Mouse (Mus musculus) hindbrain, embryonic 10.5 days (tissue): ENCODE results near the gene Rpl5. TPM values are rescaled to one million over a fixed set of nuclear protein-coding genes. Genes with fewer than 3 reads are reported as not detected.
A peak's percentile ranks its signal among the peaks of the same experiment; 100 is the strongest.
"Not testable (repeated sequence)": the region's sequence is repeated elsewhere in the genome, so short reads cannot be mapped to it uniquely, and the experiment has no call there.

ENCODE experiments used
- DNase-seq: peaks from one replicate; pipeline ENCODE4 v3.0.0-alpha.2; 2017; ENCODE audit warnings: low spot score
- H3K27ac ChIP-seq: fragments of 300-500 bp; sonication (generic); 2 replicates; pipeline ENCODE4 v1.5.1; 2016; ENCODE audit warnings: mild to moderate bottlenecking, moderate library complexity
- H3K27me3 ChIP-seq: fragments of 300-500 bp; sonication (generic); 2 replicates; pipeline ENCODE4 v1.6.1; 2016; ENCODE audit warnings: mild to moderate bottlenecking; ENCODE audit not compliant: poor library complexity, insufficient read depth, severe bottlenecking
- H3K36me3 ChIP-seq: fragments of 300-500 bp; sonication (generic); 2 replicates; pipeline ENCODE4 v1.6.1; 2016; ENCODE audit warnings: mild to moderate bottlenecking, moderate library complexity
- H3K4me1 ChIP-seq: fragments of 300-500 bp; sonication (generic); replicated peaks from 2 replicates; pipeline ENCODE4 v1.6.1; 2016; ENCODE audit warnings: mild to moderate bottlenecking
- H3K4me3 ChIP-seq: fragments of 300-500 bp; sonication (generic); 2 replicates; pipeline ENCODE4 v1.5.1; 2016; ENCODE audit warnings: mild to moderate bottlenecking, moderate library complexity
- H3K9me3 ChIP-seq: fragments of 300-500 bp; sonication (generic); 2 replicates; pipeline ENCODE4 v1.6.1; 2016; ENCODE audit warnings: mild to moderate bottlenecking, moderate library complexity
- WGBS: fragments of 180-500 bp; shearing (Covaris S2); methylation state at CpG from one replicate; pipeline ENCODE4 v1.1.7; 2016; 5-methylcytosine and 5-hydroxymethylcytosine counted together
- polyA plus RNA-seq: library from polyadenylated mRNA; unstranded; fragments of >200 nt; fragmentation: Nextera tagmentation; extraction: Ambion mirVana; gene quantifications from 2 replicates; pipeline ENCODE4 v1.2.1, GENCODE M21; 2016

The Rpl5 gene
- polyA plus RNA-seq, 1 experiment from 2014 or later: 61.9 TPM

DNA sequence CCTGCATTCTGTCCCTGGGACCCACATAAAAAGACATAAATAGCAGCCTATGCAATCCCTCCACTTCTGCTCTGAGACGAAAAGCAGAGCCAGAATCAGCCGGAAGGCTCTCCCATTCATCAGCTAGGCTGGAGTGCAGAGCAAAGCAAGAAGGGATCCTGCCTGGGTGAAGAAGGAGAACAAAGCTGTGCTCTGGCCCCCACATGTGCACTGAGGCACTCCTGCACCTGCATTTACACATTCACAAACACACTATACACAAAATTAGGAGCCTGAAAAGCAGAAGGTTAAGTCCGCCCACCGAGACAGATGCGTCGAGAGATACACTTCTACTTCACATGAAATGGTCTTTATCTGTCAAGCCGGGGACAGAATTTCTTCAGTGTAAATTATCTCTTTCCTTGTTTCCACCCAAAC lies 26.4 kb upstream of the Rpl5 start:
- Histone ChIP-seq H3K4me3 (no peak overlapping the region), H3K36me3 (no peaks in the 10 kb centered on the region), H3K27me3 (peaks cover 13% of the 10 kb centered on the region; the same call in 1 of the 2 replicates), H3K27ac (0 out of 2 replicates have a peak overlapping the region, but pooled peaks have one; percentile 1), H3K9me3 (no peaks in the 10 kb centered on the region), H3K4me1 (no peaks in the 10 kb centered on the region)
- no peak for DNase-seq
- 70% methylated on average over 7 of the region's 7 CpGs for whole genome bisulfite sequencing

DNA sequence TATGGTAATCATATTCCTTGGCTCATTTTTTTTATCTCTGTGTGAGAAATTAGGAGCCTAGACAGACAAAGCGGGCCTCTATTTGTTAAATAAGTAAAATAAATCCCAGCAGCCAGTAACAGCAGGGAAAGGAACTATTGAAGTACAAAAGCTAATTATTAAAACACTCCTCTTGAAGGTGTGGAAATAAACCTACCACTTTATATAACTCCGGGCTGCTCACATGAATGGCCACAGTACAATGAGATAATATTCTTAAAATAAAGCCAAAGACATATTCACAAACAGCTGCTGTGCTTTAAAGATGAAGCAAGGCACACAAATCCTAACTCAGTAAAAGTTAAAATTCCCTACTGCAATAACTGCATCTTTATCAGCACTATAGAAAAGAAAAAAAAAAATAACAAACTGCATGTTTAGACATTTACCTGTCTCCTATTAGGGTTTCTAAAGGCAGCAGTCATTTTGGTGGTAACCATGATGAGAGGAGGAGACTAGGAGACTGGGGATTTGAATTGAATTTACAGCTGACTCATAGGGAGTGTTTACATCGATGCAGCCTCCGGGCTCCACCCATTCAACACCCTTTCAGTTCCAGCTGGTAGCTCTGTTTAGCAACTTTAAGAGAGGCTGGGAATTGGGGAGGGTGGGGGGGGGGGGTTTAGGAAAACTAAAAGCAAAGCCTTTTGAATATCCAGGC lies 25.6 kb upstream of the Rpl5 start, which contains the start of gene Evi5:
Gene Evi5 (minus strand): TSS at position 547 of the 700 bp plus-strand sequence.
- Histone ChIP-seq H3K9me3 (no peaks in the 10 kb centered on the region), H3K4me3 (no peak within 1 kb of the TSS), H3K27ac (no peak within 1 kb of the TSS), H3K36me3 (no peaks in the 10 kb centered on the region), H3K27me3 (peaks cover 13% of the 10 kb centered on the region; the same call in 1 of the 2 replicates), H3K4me1 (no peaks in the 10 kb centered on the region)
- 48% methylated on average over 4 of the region's 4 CpGs for WGBS
- no peak for DNase-seq

- no peak for DNase-seq
- peaks cover 12% of the 10 kb centered on the region; the same call in 1 of the 2 replicates for H3K27me3 ChIP-seq
- no peaks in the 10 kb centered on the region for H3K36me3 ChIP-seq
- no peaks in the 10 kb centered on the region for H3K4me1 ChIP-seq
- H3K9me3 ChIP-seq: no peaks in the 10 kb centered on the region
- H3K4me3 ChIP-seq: no peak overlapping the region
- no peak overlapping the region for H3K27ac ChIP-seq
These were observed 25.1 kb upstream of the Rpl5 start for GRCm38 (mm10) chr5:107875261-107875611.

GRCm38 (mm10) chr5:107877053-107877452 lies 23.2 kb upstream of the Rpl5 start:
- no peaks in the 10 kb centered on the region for H3K27me3 ChIP-seq
- no peaks in the 10 kb centered on the region for H3K9me3 ChIP-seq
- DNase-seq: no peak
- H3K36me3 ChIP-seq: no peaks in the 10 kb centered on the region
- H3K4me3 ChIP-seq: no peak overlapping the region
- H3K4me1 ChIP-seq: no peaks in the 10 kb centered on the region
- WGBS: 80% methylated on average over 1 of the region's 1 CpGs
- no peak overlapping the region for H3K27ac ChIP-seq

GRCm38 (mm10) chr5:107880710-107881109 lies 19.6 kb upstream of the Rpl5 start:
- Histone ChIP-seq H3K27me3 (no peaks in the 10 kb centered on the region), H3K4me3 (no peak overlapping the region), H3K27ac (no peak overlapping the region), H3K36me3 (no peaks in the 10 kb centered on the region), H3K4me1 (no peaks in the 10 kb centered on the region), H3K9me3 (no peaks in the 10 kb centered on the region)
- 84% methylated on average over 5 of the region's 5 CpGs for WGBS
- DNase-seq: no peak

DNA sequence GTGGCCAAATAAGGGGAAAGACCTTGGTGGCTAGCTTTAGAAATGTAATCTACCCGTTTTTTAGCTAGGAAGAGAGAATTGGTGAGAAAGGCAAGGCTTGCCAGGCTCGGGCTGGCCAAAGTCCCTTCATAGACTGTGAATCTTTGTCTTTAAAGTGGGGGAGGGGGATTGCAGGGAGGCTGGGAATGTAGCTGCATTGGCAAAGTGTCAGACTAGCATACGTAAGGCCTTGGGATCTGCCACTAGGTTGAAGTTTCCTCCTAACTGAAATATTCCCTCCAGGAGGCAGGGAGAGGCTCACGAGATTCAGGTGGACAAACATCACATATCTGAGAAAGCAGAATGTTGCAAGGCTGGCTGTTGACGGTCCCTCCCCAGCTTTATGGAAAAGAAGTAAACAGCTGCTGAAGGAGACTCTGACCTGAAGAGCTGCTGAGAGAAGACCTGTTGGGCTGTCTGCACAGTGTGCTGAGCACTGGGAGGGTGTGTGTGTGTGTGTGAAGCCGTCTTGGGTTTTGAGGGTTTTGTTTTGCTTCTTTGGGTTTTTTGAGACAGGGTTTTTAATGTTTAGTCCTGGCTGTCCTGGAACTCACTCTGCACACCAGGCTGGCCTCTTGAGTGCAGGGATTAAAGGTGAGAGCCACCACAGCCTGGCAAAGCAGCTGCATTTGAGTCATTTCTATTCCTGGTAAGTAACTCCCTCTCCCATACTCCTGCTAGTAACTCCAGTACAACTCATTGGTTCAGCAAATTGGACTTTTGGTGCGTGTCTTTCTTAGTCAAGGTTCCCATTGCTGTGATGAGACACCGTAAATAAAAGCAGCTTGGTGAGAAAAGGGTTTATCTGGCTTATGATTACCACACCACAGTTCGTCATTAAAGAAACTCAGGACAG lies 10.1 kb upstream of the Rpl5 start:
- no peak for DNase-seq
- Histone ChIP-seq H3K4me3 (no peak overlapping the region), H3K36me3 (no peaks in the 10 kb centered on the region), H3K9me3 (no peaks in the 10 kb centered on the region), H3K4me1 (no peaks in the 10 kb centered on the region), H3K27ac (no peak overlapping the region), H3K27me3 (no peaks in the 10 kb centered on the region)
- WGBS: 68% methylated on average over 9 of the region's 9 CpGs

DNA sequence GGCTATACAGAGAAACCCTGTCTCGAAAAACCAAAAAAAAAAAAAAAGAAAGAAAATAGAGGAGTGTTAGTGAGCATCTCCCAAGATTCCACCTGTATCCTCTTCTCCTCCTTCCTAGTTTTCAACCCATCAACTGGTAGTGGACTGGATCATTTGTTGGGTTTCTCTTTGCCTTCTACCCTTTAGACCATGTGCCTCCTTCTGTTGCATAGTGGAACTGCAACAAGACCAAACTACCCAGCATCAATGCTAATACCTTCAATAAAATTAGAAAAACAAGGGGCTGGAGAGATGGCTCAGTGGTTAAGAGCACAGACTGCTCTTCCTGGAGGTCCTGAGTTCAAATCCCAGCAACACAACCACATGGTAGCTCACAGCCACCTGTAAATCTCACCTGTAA lies 8.8 kb upstream of the Rpl5 start:
- not testable (repeated sequence) for DNase-seq, H3K36me3 ChIP-seq, H3K27me3 ChIP-seq, H3K4me1 ChIP-seq, H3K4me3 ChIP-seq, H3K27ac ChIP-seq, H3K9me3 ChIP-seq
- 82% methylated on average over 1 of the region's 1 CpGs for WGBS

- no peak overlapping the region for H3K27ac ChIP-seq
- 69% methylated on average over 7 of the region's 7 CpGs for WGBS
- H3K4me1 ChIP-seq: no peaks in the 10 kb centered on the region
- no peaks in the 10 kb centered on the region for H3K36me3 ChIP-seq
- DNase-seq: no peak
- H3K9me3 ChIP-seq: no peaks in the 10 kb centered on the region
- H3K4me3 ChIP-seq: no peak overlapping the region
- H3K27me3 ChIP-seq: no peaks in the 10 kb centered on the region
These were observed 5.6 kb upstream of the Rpl5 start for GRCm38 (mm10) chr5:107894676-107895075.

GRCm38 (mm10) chr5:107896265-107896664 lies 4.0 kb upstream of the Rpl5 start:
- whole genome bisulfite sequencing: 73% methylated on average over 1 of the region's 1 CpGs
- H3K36me3 ChIP-seq: no peaks in the 10 kb centered on the region
- no peak overlapping the region for H3K4me3 ChIP-seq
- H3K27ac ChIP-seq: no peak overlapping the region
- no peaks in the 10 kb centered on the region for H3K9me3 ChIP-seq
- no peaks in the 10 kb centered on the region for H3K4me1 ChIP-seq
- DNase-seq: no peak
- no peaks in the 10 kb centered on the region for H3K27me3 ChIP-seq

DNA sequence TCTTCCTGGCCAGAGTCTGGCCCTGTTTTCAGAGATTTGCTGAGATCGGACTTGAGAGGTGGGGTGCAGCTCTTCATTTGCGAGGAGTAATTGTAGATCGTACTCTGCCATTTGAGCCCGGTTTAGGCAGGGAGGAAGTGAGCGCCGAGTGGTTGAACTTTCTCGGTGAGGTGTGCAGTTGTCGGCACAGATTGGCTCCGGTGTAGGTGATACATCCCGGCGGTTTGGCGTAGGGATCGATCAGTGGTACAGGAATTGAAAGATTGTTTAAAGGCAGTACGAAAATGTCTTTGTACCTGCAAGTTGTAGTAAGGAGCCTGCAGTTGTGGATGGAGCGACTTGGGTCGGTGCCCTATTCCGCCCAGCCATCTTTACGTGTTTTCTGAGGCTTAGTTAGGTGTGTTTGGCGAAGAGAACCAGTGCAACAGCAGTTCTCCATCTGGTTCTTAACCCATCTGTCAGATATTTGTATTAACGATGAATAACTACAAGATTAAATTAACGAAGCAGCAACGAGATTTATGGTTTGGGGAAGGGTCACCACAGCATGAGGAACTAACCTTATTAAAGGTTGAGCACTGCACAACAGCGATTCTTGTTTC lies 813 bp downstream of the Rpl5 start:
- Histone ChIP-seq H3K9me3 (no peaks in the 10 kb centered on the region), H3K4me3 (peak overlapping the region; percentile 99), H3K27ac (peak overlapping the region; percentile 99), H3K27me3 (no peaks in the 10 kb centered on the region), H3K4me1 (peaks cover 12% of the 10 kb centered on the region), H3K36me3 (peaks cover 43% of the 10 kb centered on the region)
- WGBS: under 1% methylated on average over 23 of the region's 23 CpGs
- DNase-seq: no peak

GRCm38 (mm10) chr5:107904325-107904724 lies 4.0 kb downstream of the Rpl5 start:
- Histone ChIP-seq H3K9me3 (no peaks in the 10 kb centered on the region), H3K27ac (no peak overlapping the region), H3K36me3 (peaks cover 75% of the 10 kb centered on the region), H3K4me1 (peaks cover 12% of the 10 kb centered on the region), H3K4me3 (no peak overlapping the region), H3K27me3 (no peaks in the 10 kb centered on the region)
- no peak for DNase-seq
- WGBS: 89% methylated on average over 3 of the region's 3 CpGs

DNA sequence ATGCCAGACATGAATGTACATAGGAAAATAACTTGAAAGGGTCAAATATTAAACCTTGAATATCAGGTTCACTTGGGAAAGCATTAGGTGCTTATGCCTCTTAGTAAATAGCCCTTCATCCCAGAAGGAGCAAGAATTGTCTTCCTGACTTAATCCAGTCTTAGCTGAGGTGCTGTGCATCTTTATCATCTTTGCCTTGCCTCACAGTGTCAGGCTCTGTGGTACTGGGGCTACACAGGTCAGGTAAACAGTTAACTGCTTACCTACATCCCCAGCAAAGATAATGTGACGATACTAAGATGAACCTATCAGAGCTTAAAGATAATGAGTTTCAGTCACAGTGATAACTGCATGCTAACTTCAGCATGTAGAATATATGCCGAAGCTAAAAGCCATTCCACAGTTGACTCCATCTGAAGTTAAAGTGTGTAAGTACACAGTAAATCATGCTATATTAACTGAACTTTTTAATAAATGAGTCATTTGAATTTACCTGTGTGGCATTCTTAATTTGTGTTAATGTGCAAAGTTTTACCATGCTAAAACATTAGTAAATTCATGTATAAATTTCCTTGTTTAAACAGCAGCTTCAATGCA lies 8.3 kb downstream of the Rpl5 start:
- DNase-seq: no peak
- 95% methylated on average over 2 of the region's 2 CpGs for WGBS
- Histone ChIP-seq H3K27ac (no peak overlapping the region), H3K9me3 (no peaks in the 10 kb centered on the region), H3K27me3 (no peaks in the 10 kb centered on the region), H3K4me1 (no peaks in the 10 kb centered on the region), H3K36me3 (peaks cover 75% of the 10 kb centered on the region), H3K4me3 (no peak overlapping the region)
